Mouse (Mus musculus): ENCODE results near the gene Ust. TPM values are rescaled to one million over a fixed set of nuclear protein-coding genes. Genes with fewer than 3 reads are reported as not detected.

Gene Ust
- polyA plus RNA-seq, 1 experiment from 2014 or later, result 3.2 TPM

DNA sequence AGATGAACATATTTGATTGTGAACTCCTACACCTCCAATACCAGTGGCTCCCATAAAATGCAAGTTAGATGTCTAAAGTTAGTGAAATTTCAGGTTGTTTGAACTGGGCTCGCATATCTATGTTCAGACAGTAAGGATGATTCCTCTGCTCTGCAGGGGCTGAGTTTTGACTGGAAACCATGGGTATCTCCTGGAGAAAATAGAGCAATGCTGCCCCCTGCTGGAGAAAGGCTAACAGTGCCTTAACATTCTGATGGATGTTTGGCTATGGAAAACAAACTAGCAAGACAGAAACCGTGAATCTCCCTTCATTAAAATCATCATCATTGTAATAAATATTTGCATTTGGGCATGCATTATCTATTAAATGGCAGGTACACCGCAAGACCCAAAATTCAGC lies 278.4 kb downstream of the Ust start:
- Histone ChIP-seq H3K36me3 (ENCODE audit: control insufficient read depth, insufficient read depth, low read length) (no peaks in the 10 kb centered on the region), H3K4me1 (replicated peaks; ENCODE audit: control insufficient read depth, insufficient read depth, low read length) (no peaks in the 10 kb centered on the region), H3K27me3 (ENCODE audit: control insufficient read depth, insufficient read depth, low read length) (no peaks in the 10 kb centered on the region), H3K9me3 (ENCODE audit: control insufficient read depth, low read length) (no peaks in the 10 kb centered on the region), H3K9ac (ENCODE audit: low read depth, low read length) (no peak overlapping the region), H3K4me3 (ENCODE audit: low read depth, low read length) (no peak overlapping the region), H3K4me2 (replicated peaks; ENCODE audit: low read depth, low read length) (no peak overlapping the region), H3K27ac (ENCODE audit: low read depth, low read length) (no peak overlapping the region)
- WGBS, result 15% methylated on average over 3 of the region's 3 CpGs
- DNase-seq (ENCODE audit: low spot score), result peak; percentile 87
- ATAC-seq (ENCODE audit: low FRiP score), result 0 out of 2 replicates have a peak, but pooled peaks have one; percentile 47

DNA sequence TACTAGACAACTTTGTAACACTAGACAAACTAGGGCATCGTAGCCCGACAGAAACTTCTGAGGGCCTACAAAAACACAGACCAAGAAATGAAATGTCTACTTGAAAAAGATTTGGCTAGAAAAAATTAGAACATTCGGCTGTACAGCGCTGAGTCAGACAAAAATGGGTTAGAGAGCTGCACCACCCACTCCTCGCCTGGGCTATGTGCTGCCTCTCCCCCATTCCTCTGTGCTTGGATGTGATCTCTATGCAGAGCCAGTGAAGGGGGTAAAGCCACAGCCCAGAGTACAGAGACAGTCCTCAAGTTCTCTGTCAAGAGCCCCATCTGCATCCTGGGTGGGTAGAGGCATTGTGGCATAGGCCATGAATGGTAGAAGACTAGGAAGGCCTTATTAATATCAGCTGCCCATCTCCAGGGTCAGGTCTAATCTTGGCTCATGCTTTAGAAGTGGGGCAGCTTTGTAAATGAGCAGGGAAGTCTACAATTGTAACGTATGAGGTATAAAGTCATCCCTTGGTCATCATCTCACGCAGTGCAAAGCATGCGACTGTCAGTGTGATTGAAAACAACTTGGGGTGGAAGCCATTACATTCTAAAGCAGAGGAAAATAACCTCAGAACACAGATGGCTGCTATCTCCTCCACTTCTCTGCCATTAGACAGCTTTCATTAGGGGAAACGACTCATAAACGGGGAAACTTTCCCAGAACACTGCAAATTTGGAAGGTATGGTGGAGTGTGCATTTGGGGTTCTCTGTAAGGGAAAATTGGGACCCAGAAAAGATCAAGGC lies 281.6 kb downstream of the Ust start:
- no peak for ATAC-seq (ENCODE audit: low FRiP score)
- WGBS, result 92% methylated on average over 10 of the region's 10 CpGs
- H3K4me2 ChIP-seq (replicated peaks; ENCODE audit: low read depth, low read length), result no peak overlapping the region

DNA sequence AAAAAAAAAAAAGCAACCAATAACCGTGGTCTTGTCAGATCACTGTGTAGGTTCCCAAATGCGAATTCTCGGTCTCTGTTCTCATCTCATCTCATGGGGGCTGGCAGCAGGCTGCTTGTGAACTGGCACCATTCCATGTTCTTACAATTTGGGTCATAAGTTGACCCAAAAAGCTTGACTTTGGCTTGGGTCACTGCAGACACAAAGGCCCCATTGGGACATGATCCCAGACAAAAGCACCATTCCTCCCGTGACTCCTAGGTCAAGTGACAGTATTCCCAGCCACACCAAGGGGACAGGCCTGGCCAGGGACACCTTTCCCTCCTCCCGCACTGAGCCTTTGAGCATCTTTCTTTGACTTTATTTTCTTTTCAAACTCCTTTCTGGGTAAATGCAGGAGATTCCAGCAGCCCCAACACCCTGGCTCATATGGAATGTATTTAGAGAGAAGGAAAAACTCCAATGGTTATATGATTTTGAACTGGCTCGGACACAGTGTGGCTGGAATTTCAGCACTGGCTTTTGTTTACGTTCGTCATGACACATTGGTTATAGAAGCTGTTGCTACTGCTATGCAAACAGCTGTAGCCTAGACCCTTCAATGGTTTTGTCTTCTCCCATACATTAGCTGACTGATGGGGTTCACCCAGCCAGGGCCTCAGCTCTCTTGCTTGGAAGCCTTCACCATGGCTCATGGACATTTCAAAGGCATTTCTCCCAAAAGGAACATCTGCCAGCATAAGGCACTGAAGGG lies 285.3 kb downstream of the Ust start:
- no peak for DNase-seq (ENCODE audit: low spot score)
- Histone ChIP-seq H3K9me3 (ENCODE audit: control insufficient read depth, low read length) (no peaks in the 10 kb centered on the region), H3K4me3 (ENCODE audit: low read depth, low read length) (no peak overlapping the region), H3K4me2 (replicated peaks; ENCODE audit: low read depth, low read length) (no peak overlapping the region), H3K4me1 (replicated peaks; ENCODE audit: control insufficient read depth, insufficient read depth, low read length) (no peaks in the 10 kb centered on the region), H3K9ac (ENCODE audit: low read depth, low read length) (no peak overlapping the region), H3K27me3 (ENCODE audit: control insufficient read depth, insufficient read depth, low read length) (no peaks in the 10 kb centered on the region), H3K36me3 (ENCODE audit: control insufficient read depth, insufficient read depth, low read length) (no peaks in the 10 kb centered on the region), H3K27ac (ENCODE audit: low read depth, low read length) (no peak overlapping the region)
- WGBS, result 78% methylated on average over 8 of the region's 8 CpGs
- no peak for ATAC-seq (ENCODE audit: low FRiP score)

More for the DNA sequence above, 281.6 kb downstream of the Ust start:
- H3K9me3 ChIP-seq (ENCODE audit: control insufficient read depth, low read length), result no peaks in the 10 kb centered on the region
- H3K4me1 ChIP-seq (replicated peaks; ENCODE audit: control insufficient read depth, insufficient read depth, low read length), result no peaks in the 10 kb centered on the region
- no peak overlapping the region for H3K9ac ChIP-seq (ENCODE audit: low read depth, low read length)
- no peak overlapping the region for H3K27ac ChIP-seq (ENCODE audit: low read depth, low read length)
- no peak overlapping the region for H3K4me3 ChIP-seq (ENCODE audit: low read depth, low read length)
- H3K27me3 ChIP-seq (ENCODE audit: control insufficient read depth, insufficient read depth, low read length), result no peaks in the 10 kb centered on the region
- H3K36me3 ChIP-seq (ENCODE audit: control insufficient read depth, insufficient read depth, low read length), result no peaks in the 10 kb centered on the region
- DNase-seq (ENCODE audit: low spot score), result no peak

GRCm38 (mm10) chr10:8232535-8232934 lies 286.1 kb downstream of the Ust start:
- no peaks in the 10 kb centered on the region for H3K27me3 ChIP-seq (ENCODE audit: control insufficient read depth, insufficient read depth, low read length)
- H3K9ac ChIP-seq (ENCODE audit: low read depth, low read length), result no peak overlapping the region
- ATAC-seq (ENCODE audit: low FRiP score) (no peak), DNase-seq (ENCODE audit: low spot score) (no peak)
- no peak overlapping the region for H3K4me3 ChIP-seq (ENCODE audit: low read depth, low read length)
- WGBS, result 92% methylated on average over 6 of the region's 6 CpGs
- H3K27ac ChIP-seq (ENCODE audit: low read depth, low read length), result no peak overlapping the region
- H3K9me3 ChIP-seq (ENCODE audit: control insufficient read depth, low read length), result no peaks in the 10 kb centered on the region
- H3K4me2 ChIP-seq (replicated peaks; ENCODE audit: low read depth, low read length), result no peak overlapping the region
- H3K36me3 ChIP-seq (ENCODE audit: control insufficient read depth, insufficient read depth, low read length), result no peaks in the 10 kb centered on the region
- H3K4me1 ChIP-seq (replicated peaks; ENCODE audit: control insufficient read depth, insufficient read depth, low read length), result no peaks in the 10 kb centered on the region

DNA sequence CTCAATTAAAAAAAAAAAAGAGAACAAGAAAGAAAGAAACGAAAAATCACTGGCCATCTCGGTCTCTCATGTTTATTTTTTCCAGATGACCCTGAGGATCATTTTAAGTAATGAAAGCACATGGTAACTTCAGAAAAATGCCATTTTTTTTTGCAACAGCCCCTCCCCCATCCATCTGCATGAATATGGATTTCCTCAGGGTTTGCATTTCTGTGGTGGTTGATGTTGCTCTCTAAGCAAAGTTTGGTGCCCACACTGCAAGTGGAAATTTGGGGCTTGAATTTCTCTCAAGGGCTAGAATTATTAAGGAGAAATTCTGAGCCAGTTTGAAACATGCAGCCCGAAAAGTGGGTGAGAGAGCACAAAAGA lies 290.3 kb downstream of the Ust start:
- H3K36me3 ChIP-seq (ENCODE audit: control insufficient read depth, insufficient read depth, low read length), result no peaks in the 10 kb centered on the region
- WGBS, result 80% methylated on average over 3 of the region's 3 CpGs
- H3K27ac ChIP-seq (ENCODE audit: low read depth, low read length), result no peak overlapping the region
- H3K27me3 ChIP-seq (ENCODE audit: control insufficient read depth, insufficient read depth, low read length), result no peaks in the 10 kb centered on the region
- no peak for ATAC-seq (ENCODE audit: low FRiP score)
- no peaks in the 10 kb centered on the region for H3K4me1 ChIP-seq (replicated peaks; ENCODE audit: control insufficient read depth, insufficient read depth, low read length)
- H3K4me2 ChIP-seq (replicated peaks; ENCODE audit: low read depth, low read length), result no peak overlapping the region
- no peaks in the 10 kb centered on the region for H3K9me3 ChIP-seq (ENCODE audit: control insufficient read depth, low read length)
- DNase-seq (ENCODE audit: low spot score), result no peak
- H3K4me3 ChIP-seq (ENCODE audit: low read depth, low read length), result no peak overlapping the region
- no peak overlapping the region for H3K9ac ChIP-seq (ENCODE audit: low read depth, low read length)

GRCm38 (mm10) chr10:8227705-8228374 lies 290.8 kb downstream of the Ust start:
- Histone ChIP-seq H3K4me2 (replicated peaks; ENCODE audit: low read depth, low read length) (no peak overlapping the region), H3K27ac (ENCODE audit: low read depth, low read length) (no peak overlapping the region), H3K9ac (ENCODE audit: low read depth, low read length) (no peak overlapping the region), H3K4me3 (ENCODE audit: low read depth, low read length) (no peak overlapping the region), H3K36me3 (ENCODE audit: control insufficient read depth, insufficient read depth, low read length) (no peaks in the 10 kb centered on the region), H3K27me3 (ENCODE audit: control insufficient read depth, insufficient read depth, low read length) (no peaks in the 10 kb centered on the region), H3K4me1 (replicated peaks; ENCODE audit: control insufficient read depth, insufficient read depth, low read length) (no peaks in the 10 kb centered on the region), H3K9me3 (ENCODE audit: control insufficient read depth, low read length) (no peaks in the 10 kb centered on the region)
- no peak for ATAC-seq (ENCODE audit: low FRiP score)
- WGBS, result 68% methylated on average over 5 of the region's 5 CpGs
- no peak for DNase-seq (ENCODE audit: low spot score)

DNA sequence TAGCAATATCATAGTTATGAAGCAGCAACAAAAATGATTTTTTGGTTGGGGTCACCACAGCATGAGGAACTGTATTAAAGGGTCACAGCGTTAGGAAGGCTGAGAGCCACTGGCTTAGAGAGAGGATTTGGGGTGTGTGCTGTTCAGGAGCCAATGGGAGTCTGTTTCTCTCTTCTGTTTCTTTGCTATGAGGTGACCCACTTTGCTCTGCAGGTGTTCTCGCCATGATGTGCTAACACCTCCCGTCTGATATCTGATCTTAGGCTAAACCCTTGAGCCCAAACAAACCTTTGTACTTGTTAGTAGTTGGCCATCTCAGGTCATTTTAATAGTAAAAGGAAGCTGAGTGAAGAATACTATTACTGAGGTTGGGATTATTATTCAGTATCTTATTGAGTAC lies 292.0 kb downstream of the Ust start:
- Histone ChIP-seq H3K9ac (ENCODE audit: low read depth, low read length) (no peak overlapping the region), H3K4me1 (replicated peaks; ENCODE audit: control insufficient read depth, insufficient read depth, low read length) (no peaks in the 10 kb centered on the region), H3K36me3 (ENCODE audit: control insufficient read depth, insufficient read depth, low read length) (no peaks in the 10 kb centered on the region), H3K4me3 (ENCODE audit: low read depth, low read length) (no peak overlapping the region), H3K27ac (ENCODE audit: low read depth, low read length) (no peak overlapping the region), H3K27me3 (ENCODE audit: control insufficient read depth, insufficient read depth, low read length) (no peaks in the 10 kb centered on the region), H3K4me2 (replicated peaks; ENCODE audit: low read depth, low read length) (no peak overlapping the region), H3K9me3 (ENCODE audit: control insufficient read depth, low read length) (no peaks in the 10 kb centered on the region)
- no peak for DNase-seq (ENCODE audit: low spot score)
- no peak for ATAC-seq (ENCODE audit: low FRiP score)
- 72% methylated on average over 3 of the region's 3 CpGs for WGBS

GRCm38 (mm10) chr10:8224641-8225040 lies 294.0 kb downstream of the Ust start:
- ATAC-seq (ENCODE audit: low FRiP score) (no peak), DNase-seq (ENCODE audit: low spot score) (no peak)
- Histone ChIP-seq H3K4me1 (replicated peaks; ENCODE audit: control insufficient read depth, insufficient read depth, low read length) (no peaks in the 10 kb centered on the region), H3K9me3 (ENCODE audit: control insufficient read depth, low read length) (no peaks in the 10 kb centered on the region), H3K4me2 (replicated peaks; ENCODE audit: low read depth, low read length) (no peak overlapping the region), H3K36me3 (ENCODE audit: control insufficient read depth, insufficient read depth, low read length) (no peaks in the 10 kb centered on the region), H3K4me3 (ENCODE audit: low read depth, low read length) (no peak overlapping the region), H3K27ac (ENCODE audit: low read depth, low read length) (no peak overlapping the region), H3K9ac (ENCODE audit: low read depth, low read length) (no peak overlapping the region), H3K27me3 (ENCODE audit: control insufficient read depth, insufficient read depth, low read length) (no peaks in the 10 kb centered on the region)
- 84% methylated on average over 2 of the region's 2 CpGs for WGBS

All from hindbrain, embryonic 11.5 days (tissue).